In genomic region chr11:31893639-31894038, GRCm38 (mm10) we compare ENCODE assay signal across 22 mouse cellular contexts. TPM values are rescaled to one million over a fixed set of nuclear protein-coding genes. Genes with fewer than 3 reads are reported as not detected.
DNase-seq lines count a peak whose midpoint lies in the region; ATAC-seq lines count a peak whose summit lies in the region.
"Had no signal": no experiment of that assay in that cellular context is flagged by ENCODE, and none has a peak within 500 bp of the region (broad histone marks: within the 10 kb centered on the region; RNA-seq: fewer than 3 reads in every experiment).

No protein-coding gene starts in this region.

- H3K27me3 ChIP-seq in heart, embryonic 10.5 days (ENCODE audit: insufficient read depth, poor library complexity, severe bottlenecking): no peaks in the 10 kb centered on the region
- no peaks in the 10 kb centered on the region for H3K27me3 ChIP-seq in heart, embryonic 16.5 days (ENCODE audit: control insufficient read depth, insufficient read depth, low read length)
- H3K27me3 ChIP-seq: embryonic facial prominence, embryonic 13.5 days; forebrain, embryonic 13.5 days; hindbrain, embryonic 13.5 days had no signal

- intact Hi-C loops in heart, postnatal 14 days (cut with DNase I): no loop called here
- intact Hi-C loops in left cerebral cortex, postnatal 14 days (cut with DNase I): no loop called here

- 48% methylated on average over 2 of the region's 2 CpGs for WGBS in heart, embryonic 10.5 days
- 19% methylated on average over 2 of the region's 2 CpGs for WGBS in heart, embryonic 16.5 days

- peaks cover 8% of the 10 kb centered on the region; the same call in 1 of the 2 replicates for H3K36me3 ChIP-seq in heart, embryonic 10.5 days
- no peaks in the 10 kb centered on the region for H3K36me3 ChIP-seq in heart, embryonic 16.5 days (ENCODE audit: control insufficient read depth, insufficient read depth)
- H3K36me3 ChIP-seq: embryonic facial prominence, embryonic 13.5 days; limb, embryonic 10.5 days; midbrain, embryonic 10.5 days had no signal

- H3K9me3 ChIP-seq in heart, embryonic 10.5 days: no peaks in the 10 kb centered on the region
- no peaks in the 10 kb centered on the region for H3K9me3 ChIP-seq in heart, embryonic 16.5 days (replicated peaks; ENCODE audit: control insufficient read depth, low read length)
- H3K9me3 ChIP-seq: embryonic facial prominence, embryonic 13.5 days; forebrain, embryonic 13.5 days; hindbrain, embryonic 13.5 days; limb, embryonic 10.5 days; midbrain, embryonic 10.5 days had no signal

- DNase-seq in heart, adult 9 months (ENCODE audit: low spot score in 2 of 2): peak; percentile 41 to 50
- DNase-seq in heart, postnatal 14 days: no peak
- no peak for DNase-seq in heart, embryonic 10.5 days (ENCODE audit: low spot score)
- DNase-seq in left cerebral cortex, postnatal 14 days (ENCODE audit: low spot score in 2 of 2): no peak
- DNase-seq: adrenal gland, adult 8-10 months; cerebellum, adult 2 months; cerebellum, postnatal 25 days; embryo, embryonic 11 days; kidney, adult 11 months; lung, postnatal 10 days; right cerebral cortex, adult 18-20 months; right cerebral cortex, postnatal 4 days; thymus, postnatal 25 days had no signal

- ATAC-seq in heart, embryonic 16.5 days (replicated peaks; ENCODE audit: extremely low read depth, insufficient read depth, low FRiP score): peak; percentile 62
- ATAC-seq in cerebellum, adult (ENCODE audit: insufficient number of reproducible peaks, low FRiP score, low TSS enrichment): no peak
- ATAC-seq: forebrain, embryonic 13.5 days had no signal

- H3K4me1 ChIP-seq in brown adipose tissue, adult 24 weeks (ENCODE audit: control insufficient read depth, insufficient read depth, insufficient read length, low read length): peaks cover 18% of the 10 kb centered on the region
- peaks cover 34% of the 10 kb centered on the region for H3K4me1 ChIP-seq in heart, embryonic 10.5 days
- H3K4me1 ChIP-seq in heart, embryonic 16.5 days (ENCODE audit: control insufficient read depth, insufficient read depth, low read length): peaks cover 33% of the 10 kb centered on the region
- H3K4me1 ChIP-seq: forebrain, embryonic 13.5 days; limb, embryonic 10.5 days; midbrain, embryonic 10.5 days had no signal

- H3K9ac ChIP-seq in heart, embryonic 16.5 days (ENCODE audit: low read length): peak overlapping the region; percentile 62
- H3K9ac ChIP-seq: embryonic facial prominence, embryonic 13.5 days; forebrain, embryonic 13.5 days; hindbrain, embryonic 13.5 days had no signal

- H3K27ac ChIP-seq in brown adipose tissue, adult 24 weeks (replicated peaks; ENCODE audit: low read depth, low read length): peak overlapping the region; percentile 4; the same call in 1 of the 2 replicates
- H3K27ac ChIP-seq in heart, embryonic 10.5 days: peak overlapping the region; percentile 67
- peak overlapping the region; percentile 94 for H3K27ac ChIP-seq in heart, embryonic 16.5 days (ENCODE audit: low read length)
- H3K27ac ChIP-seq: embryonic facial prominence, embryonic 13.5 days; forebrain, embryonic 13.5 days; hindbrain, embryonic 13.5 days; kidney, postnatal 0 days; limb, embryonic 10.5 days; midbrain, embryonic 10.5 days had no signal

- H3K4me2 ChIP-seq in heart, embryonic 16.5 days (ENCODE audit: low read depth, low read length): peak overlapping the region; percentile 40
- H3K4me2 ChIP-seq: embryonic facial prominence, embryonic 13.5 days; forebrain, embryonic 13.5 days; hindbrain, embryonic 13.5 days had no signal

- H3K4me3 ChIP-seq in brown adipose tissue, adult 24 weeks (ENCODE audit: insufficient read depth, low read depth, low read length): no peak overlapping the region
- 0 out of 2 replicates have a peak overlapping the region, but pooled peaks have one; percentile 5 for H3K4me3 ChIP-seq in heart, embryonic 10.5 days
- H3K4me3 ChIP-seq in heart, embryonic 16.5 days (ENCODE audit: low read length): no peak overlapping the region
- H3K4me3 ChIP-seq: embryonic facial prominence, embryonic 13.5 days; forebrain, embryonic 13.5 days; hindbrain, embryonic 13.5 days; limb, embryonic 10.5 days; midbrain, embryonic 10.5 days had no signal

RNA-seq across cellular contexts. Expression of gene Cpeb4, which starts 21.6 kb away (rescaled TPM):
- total RNA-seq in heart, postnatal 14 days (2021): 10 to 100 TPM; 82.8 to 94.9 TPM
- 12.2 and 16.5 TPM in 2 replicates for polyA plus RNA-seq in brown adipose tissue, adult 24 weeks (2012; ENCODE audit: insufficient read depth, insufficient read length, missing spikeins)
- 5.4 and 8.3 TPM in 2 replicates for polyA plus RNA-seq in heart, embryonic 10.5 days (2016; fragmentation: Nextera tagmentation; extraction: Ambion mirVana)
- 5.9 and 7.3 TPM in 2 replicates for polyA plus RNA-seq in heart, embryonic 16.5 days (2015; fragmentation: Nextera tagmentation; extraction: Ambion mirVana)
- 100 to 1,000 TPM; 146 to 152 TPM for total RNA-seq in left cerebral cortex, postnatal 14 days (2021)

Comparison
In these comparisons a context has a peak if more than half of its experiments do, and no peak if none do; other contexts are left out.
1. DNase-seq: peak in heart, adult 9 months (2 of 2); none in heart, postnatal 14 days (0 of 2), heart, embryonic 10.5 days (single experiment) and left cerebral cortex, postnatal 14 days (0 of 2).
2. H3K27ac ChIP-seq: peak in every context shown above with its lines; median percentile 94 in heart, embryonic 16.5 days; 67 in heart, embryonic 10.5 days; 4 in brown adipose tissue, adult 24 weeks.